Mouse (Mus musculus) right cerebral cortex, adult 18-20 months (tissue): ENCODE measurements at regions not wholly inside any gene's neighbourhood (a gene's known extent, or its start where the extent isn't known, plus 50 kb on each side); places are given as distances from the start of the nearest gene placed in this dataset.

ENCODE experiments used
- DNase-seq: peaks from one replicate; pipeline ENCODE4 v3.0.0; 2022; ENCODE audit warnings: mixed read lengths

- DNase-seq, result no peak
Measured at GRCm38 (mm10) chr10:125795323-125795722, 170.6 kb upstream of the Lrig3 start.

GRCm38 (mm10) chr10:125798678-125799077 lies 167.3 kb upstream of the Lrig3 start:
- no peak for DNase-seq

GRCm38 (mm10) chr10:125800572-125801114 lies 165.3 kb upstream of the Lrig3 start:
- DNase-seq, result no peak

- no peak for DNase-seq
Measured at GRCm38 (mm10) chr10:125801450-125801849, 164.5 kb upstream of the Lrig3 start.

GRCm38 (mm10) chr10:125802923-125803583 lies 162.9 kb upstream of the Lrig3 start:
- DNase-seq, result no peak

GRCm38 (mm10) chr10:125809763-125810361 lies 156.1 kb upstream of the Lrig3 start:
- DNase-seq, result no peak

- DNase-seq, result no peak
Measured at GRCm38 (mm10) chr10:125810590-125810989, 155.4 kb upstream of the Lrig3 start.

- no peak for DNase-seq
Measured at GRCm38 (mm10) chr10:125814191-125814887, 151.6 kb upstream of the Lrig3 start.

GRCm38 (mm10) chr10:125832134-125832533 lies 133.8 kb upstream of the Lrig3 start:
- DNase-seq, result no peak

GRCm38 (mm10) chr10:125832764-125833163 lies 133.2 kb upstream of the Lrig3 start:
- no peak for DNase-seq

GRCm38 (mm10) chr10:125833989-125834388 lies 132.0 kb upstream of the Lrig3 start:
- DNase-seq, result no peak

- DNase-seq, result no peak
Measured at GRCm38 (mm10) chr10:125838982-125839381, 127.0 kb upstream of the Lrig3 start.

- peak; percentile 40 for DNase-seq
Measured at GRCm38 (mm10) chr10:125839621-125840141, 126.3 kb upstream of the Lrig3 start.

- peak; percentile 15 for DNase-seq
Measured at GRCm38 (mm10) chr10:125840388-125840787, 125.6 kb upstream of the Lrig3 start.

GRCm38 (mm10) chr10:125844336-125844865 lies 121.6 kb upstream of the Lrig3 start:
- no peak for DNase-seq

GRCm38 (mm10) chr10:125845014-125845514 lies 120.9 kb upstream of the Lrig3 start:
- DNase-seq, result no peak

- DNase-seq, result no peak
Measured at GRCm38 (mm10) chr10:125850370-125850769, 115.6 kb upstream of the Lrig3 start.

GRCm38 (mm10) chr10:125861734-125862133 lies 104.2 kb upstream of the Lrig3 start:
- DNase-seq, result no peak

GRCm38 (mm10) chr10:125866346-125866745 lies 99.6 kb upstream of the Lrig3 start:
- no peak for DNase-seq

- DNase-seq, result no peak
Measured at GRCm38 (mm10) chr10:125884563-125884962, 81.4 kb upstream of the Lrig3 start.

GRCm38 (mm10) chr10:125885796-125886195 lies 80.2 kb upstream of the Lrig3 start:
- DNase-seq, result no peak

GRCm38 (mm10) chr10:125892122-125892521 lies 73.8 kb upstream of the Lrig3 start:
- DNase-seq, result no peak
